Mouse (Mus musculus): Measurements from ENCODE around the gene Ranbp3. TPM values are rescaled to one million over a fixed set of nuclear protein-coding genes. Genes with fewer than 3 reads are reported as not detected.
A peak's percentile ranks its signal among the peaks of the same experiment; 100 is the strongest.

Gene Ranbp3
- polyA plus RNA-seq, 1 experiment = 48.7 TPM

DNA sequence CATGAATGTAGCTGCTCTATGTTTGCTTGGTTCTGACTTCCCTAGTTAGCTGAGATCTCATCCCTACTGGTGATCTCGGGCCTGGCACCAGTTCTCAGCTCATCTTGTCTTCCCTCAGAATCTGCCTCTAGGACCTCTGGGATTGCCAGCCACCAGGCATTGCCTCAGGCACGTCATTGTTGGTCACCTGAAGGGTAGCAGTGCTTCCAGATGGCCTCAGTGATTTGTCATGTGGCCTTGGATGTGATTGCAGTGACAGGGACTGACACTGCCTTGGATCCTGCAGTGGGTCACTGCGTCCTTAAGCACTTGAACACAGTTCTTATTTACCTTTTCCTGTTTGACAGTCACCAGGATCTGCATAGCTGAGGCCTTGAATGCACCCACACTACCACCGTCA is 8.7 kb downstream of the Ranbp3 start:
- H3K4me3 ChIP-seq (ENCODE audit: insufficient read depth, low read depth, low read length) = no peak overlapping the region
- no peak for TF ChIP-seq POLR2A (IDR thresholded peaks at IDR 0.05; ENCODE audit: low read depth, low read length)
- TF ChIP-seq CTCF (conservative IDR thresholded peaks at IDR 0.05; ENCODE audit: insufficient read depth, insufficient read length, low read depth, low read length) = no peak
- H3K4me1 ChIP-seq (ENCODE audit: control insufficient read depth, insufficient read depth, low read length) = peaks cover 3% of the 10 kb centered on the region; the same call in 1 of the 2 replicates
- H3K36me3 ChIP-seq (ENCODE audit: control insufficient read depth, insufficient read depth, low read length) = no peaks in the 10 kb centered on the region
- WGBS = 66% methylated on average over 4 of the region's 4 CpGs
- DNase-seq = no peak
- no peaks in the 10 kb centered on the region for H3K27me3 ChIP-seq (replicated peaks; ENCODE audit: control insufficient read depth, insufficient read depth, low read length)
- no peak overlapping the region for H3K27ac ChIP-seq (ENCODE audit: insufficient read depth, low read depth, low read length)

- peaks cover 3% of the 10 kb centered on the region; the same call in 1 of the 2 replicates for H3K4me1 ChIP-seq (ENCODE audit: control insufficient read depth, insufficient read depth, low read length)
- no peak overlapping the region for H3K27ac ChIP-seq (ENCODE audit: insufficient read depth, low read depth, low read length)
- no peaks in the 10 kb centered on the region for H3K36me3 ChIP-seq (ENCODE audit: control insufficient read depth, insufficient read depth, low read length)
- WGBS = 52% methylated on average over 3 of the region's 3 CpGs
- no peak for DNase-seq
- no peak overlapping the region for H3K4me3 ChIP-seq (ENCODE audit: insufficient read depth, low read depth, low read length)
- no peaks in the 10 kb centered on the region for H3K27me3 ChIP-seq (replicated peaks; ENCODE audit: control insufficient read depth, insufficient read depth, low read length)
- TF ChIP-seq CTCF (conservative IDR thresholded peaks at IDR 0.05; ENCODE audit: insufficient read depth, insufficient read length, low read depth, low read length) (no peak), POLR2A (IDR thresholded peaks at IDR 0.05; ENCODE audit: low read depth, low read length) (no peak)
Observed at GRCm38 (mm10) chr17:56682880-56683279, 9.8 kb downstream of the Ranbp3 start.

DNA sequence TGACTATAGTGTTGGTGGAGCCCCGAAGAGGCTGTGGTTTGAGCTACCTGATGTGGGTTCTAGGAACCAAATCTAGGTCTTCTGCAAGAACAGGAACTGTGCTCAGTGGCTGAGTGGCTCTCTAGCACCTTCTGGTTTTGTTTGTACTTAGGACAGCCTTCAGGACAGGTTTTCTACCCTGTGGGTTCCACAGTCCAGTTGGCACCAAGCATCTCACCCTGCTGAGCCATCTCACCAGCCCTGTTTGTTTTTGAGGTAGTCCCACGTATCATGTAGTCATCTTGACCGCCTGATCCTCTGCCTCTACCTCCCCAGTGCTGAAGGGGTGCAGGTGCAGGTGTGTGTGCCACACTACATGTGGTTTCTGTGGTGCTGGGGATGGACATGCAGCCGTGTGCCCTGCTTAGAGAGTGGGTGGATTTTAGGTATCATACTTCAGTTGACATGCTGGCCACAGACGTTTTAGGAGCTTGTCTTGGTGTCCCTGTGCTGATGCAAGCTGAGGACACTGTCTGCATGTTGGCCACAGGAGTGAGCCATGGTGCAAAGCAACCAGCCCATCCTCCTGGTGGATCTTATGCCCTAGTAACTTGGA is 10.5 kb downstream of the Ranbp3 start:
- DNase-seq = peak; percentile 38
- Histone ChIP-seq H3K4me3 (ENCODE audit: insufficient read depth, low read depth, low read length) (no peak overlapping the region), H3K36me3 (ENCODE audit: control insufficient read depth, insufficient read depth, low read length) (no peaks in the 10 kb centered on the region), H3K4me1 (ENCODE audit: control insufficient read depth, insufficient read depth, low read length) (peaks cover 3% of the 10 kb centered on the region; the same call in 1 of the 2 replicates), H3K27me3 (replicated peaks; ENCODE audit: control insufficient read depth, insufficient read depth, low read length) (no peaks in the 10 kb centered on the region), H3K27ac (ENCODE audit: insufficient read depth, low read depth, low read length) (no peak overlapping the region)
- TF ChIP-seq CTCF (conservative IDR thresholded peaks at IDR 0.05; ENCODE audit: insufficient read depth, insufficient read length, low read depth, low read length) = no peak
- TF ChIP-seq POLR2A (IDR thresholded peaks at IDR 0.05; ENCODE audit: low read depth, low read length) = no peak
- WGBS = 63% methylated on average over 5 of the region's 5 CpGs

DNA sequence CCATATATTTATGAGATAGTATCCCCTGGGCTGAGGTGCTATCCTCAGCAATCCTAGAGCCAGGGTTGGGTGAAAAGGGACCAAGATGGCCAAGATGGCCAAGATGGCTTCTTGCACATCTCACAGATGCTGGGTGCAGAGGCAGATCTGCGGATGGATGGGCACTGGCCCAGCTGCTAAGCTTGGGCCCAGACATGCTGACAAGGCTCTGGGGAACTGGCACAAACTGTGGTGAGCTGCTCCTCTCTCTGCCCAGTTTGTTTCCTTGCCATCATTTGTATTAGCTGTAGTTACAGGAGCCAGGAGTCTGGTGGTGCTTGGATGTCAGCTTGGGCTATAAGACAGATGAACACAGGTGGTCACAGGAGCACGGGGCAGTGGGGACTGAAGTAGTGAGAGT is 11.6 kb downstream of the Ranbp3 start:
- no peak for TF ChIP-seq CTCF (conservative IDR thresholded peaks at IDR 0.05; ENCODE audit: insufficient read depth, insufficient read length, low read depth, low read length)
- no peak for TF ChIP-seq POLR2A (IDR thresholded peaks at IDR 0.05; ENCODE audit: low read depth, low read length)
- no peak for DNase-seq
- no peak overlapping the region for H3K27ac ChIP-seq (ENCODE audit: insufficient read depth, low read depth, low read length)
- no peaks in the 10 kb centered on the region for H3K36me3 ChIP-seq (ENCODE audit: control insufficient read depth, insufficient read depth, low read length)
- H3K27me3 ChIP-seq (replicated peaks; ENCODE audit: control insufficient read depth, insufficient read depth, low read length) = no peaks in the 10 kb centered on the region
- H3K4me1 ChIP-seq (ENCODE audit: control insufficient read depth, insufficient read depth, low read length) = peaks cover 3% of the 10 kb centered on the region; the same call in 1 of the 2 replicates
- 75% methylated on average over 2 of the region's 2 CpGs for WGBS
- no peak overlapping the region for H3K4me3 ChIP-seq (ENCODE audit: insufficient read depth, low read depth, low read length)

DNA sequence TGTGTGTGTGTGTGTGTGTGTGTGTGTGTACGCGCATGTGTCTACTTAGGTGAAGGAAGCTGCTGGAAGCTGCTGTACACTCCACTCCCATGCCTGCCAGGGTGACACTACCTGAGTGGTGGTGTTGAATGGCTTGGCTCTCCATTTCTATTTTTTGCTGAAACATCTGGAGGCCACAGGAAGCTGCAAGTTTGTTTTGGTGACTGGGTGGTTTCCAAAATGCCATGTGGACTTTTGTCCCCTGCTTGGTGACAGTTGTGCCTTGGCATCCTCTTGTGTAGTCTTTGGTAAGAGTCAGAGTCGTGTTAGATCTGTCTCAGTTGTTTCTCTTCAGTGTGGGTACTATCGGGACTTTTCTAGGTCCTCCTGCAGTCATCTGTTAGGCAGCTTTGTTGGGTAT is 13.7 kb downstream of the Ranbp3 start:
- Histone ChIP-seq H3K27me3 (replicated peaks; ENCODE audit: control insufficient read depth, insufficient read depth, low read length) (no peaks in the 10 kb centered on the region), H3K36me3 (ENCODE audit: control insufficient read depth, insufficient read depth, low read length) (no peaks in the 10 kb centered on the region), H3K4me3 (ENCODE audit: insufficient read depth, low read depth, low read length) (no peak overlapping the region), H3K27ac (ENCODE audit: insufficient read depth, low read depth, low read length) (no peak overlapping the region), H3K4me1 (ENCODE audit: control insufficient read depth, insufficient read depth, low read length) (peaks cover 3% of the 10 kb centered on the region; the same call in 1 of the 2 replicates)
- DNase-seq = peak; percentile 14
- 87% methylated on average over 4 of the region's 4 CpGs for WGBS
- TF ChIP-seq CTCF (conservative IDR thresholded peaks at IDR 0.05; ENCODE audit: insufficient read depth, insufficient read length, low read depth, low read length) (no peak), POLR2A (IDR thresholded peaks at IDR 0.05; ENCODE audit: low read depth, low read length) (no peak)

DNA sequence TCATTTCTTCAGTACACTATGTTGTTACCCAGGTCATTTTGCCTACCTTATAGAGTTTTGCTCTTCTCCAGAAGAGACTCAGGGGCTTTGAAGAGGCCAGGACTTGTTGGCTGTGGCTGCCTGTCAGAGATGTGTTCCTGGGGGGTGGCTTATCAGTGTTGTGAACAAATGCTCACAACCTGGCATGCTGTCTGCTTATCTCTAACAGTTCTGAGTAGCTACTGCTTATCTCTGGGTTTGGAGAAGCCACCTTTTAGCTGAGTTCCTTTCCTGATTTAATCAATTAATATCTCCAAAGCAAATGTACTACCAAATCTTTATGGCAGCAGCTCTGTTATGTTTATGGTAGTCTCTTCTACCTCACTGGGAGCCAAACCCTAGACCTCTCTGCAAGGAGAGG is 15.0 kb downstream of the Ranbp3 start:
- no peak overlapping the region for H3K4me3 ChIP-seq (ENCODE audit: insufficient read depth, low read depth, low read length)
- no peaks in the 10 kb centered on the region for H3K27me3 ChIP-seq (replicated peaks; ENCODE audit: control insufficient read depth, insufficient read depth, low read length)
- no peaks in the 10 kb centered on the region for H3K36me3 ChIP-seq (ENCODE audit: control insufficient read depth, insufficient read depth, low read length)
- no peak for DNase-seq
- TF ChIP-seq CTCF (conservative IDR thresholded peaks at IDR 0.05; ENCODE audit: insufficient read depth, insufficient read length, low read depth, low read length) (no peak), POLR2A (IDR thresholded peaks at IDR 0.05; ENCODE audit: low read depth, low read length) (no peak)
- no peaks in the 10 kb centered on the region for H3K4me1 ChIP-seq (ENCODE audit: control insufficient read depth, insufficient read depth, low read length)
- H3K27ac ChIP-seq (ENCODE audit: insufficient read depth, low read depth, low read length) = no peak overlapping the region

GRCm38 (mm10) chr17:56688689-56689088 is 15.6 kb downstream of the Ranbp3 start:
- no peaks in the 10 kb centered on the region for H3K27me3 ChIP-seq (replicated peaks; ENCODE audit: control insufficient read depth, insufficient read depth, low read length)
- H3K36me3 ChIP-seq (ENCODE audit: control insufficient read depth, insufficient read depth, low read length) = no peaks in the 10 kb centered on the region
- TF ChIP-seq POLR2A (IDR thresholded peaks at IDR 0.05; ENCODE audit: low read depth, low read length) (no peak), CTCF (conservative IDR thresholded peaks at IDR 0.05; ENCODE audit: insufficient read depth, insufficient read length, low read depth, low read length) (no peak)
- no peak overlapping the region for H3K27ac ChIP-seq (ENCODE audit: insufficient read depth, low read depth, low read length)
- no peak for DNase-seq
- WGBS = 92% methylated on average over 2 of the region's 2 CpGs
- no peak overlapping the region for H3K4me3 ChIP-seq (ENCODE audit: insufficient read depth, low read depth, low read length)
- H3K4me1 ChIP-seq (ENCODE audit: control insufficient read depth, insufficient read depth, low read length) = no peaks in the 10 kb centered on the region

Measured in kidney, adult 2 months (tissue).